Mouse (Mus musculus) ES-Bruce4 (cell line): Measurements from ENCODE around the gene Atf1.

Source experiments
- CTCF ChIP-seq: IDR thresholded peaks from one replicate; pipeline ENCODE4 v1.8.1; 2011; ENCODE audit warnings: low read depth, low read length
- EP300 ChIP-seq: IDR thresholded peaks from 2 replicates; pipeline ENCODE4 v1.6.1; 2011; ENCODE audit warnings: low read depth, low read length; ENCODE audit not compliant: insufficient read depth
- POLR2A ChIP-seq: IDR thresholded peaks from one replicate; pipeline ENCODE4 v1.8.1; 2011; ENCODE audit warnings: low read length; ENCODE audit not compliant: insufficient read depth

- no peak for TF ChIP-seq POLR2A
- no peak for TF ChIP-seq EP300
- no peak for TF ChIP-seq CTCF
Measured at GRCm38 (mm10) chr15:100301556-100301955, 73.9 kb downstream of the Atf1 start.
